Mouse (Mus musculus): Measurements from ENCODE around the gene Tdrd5. TPM values are rescaled to one million over a fixed set of nuclear protein-coding genes. Genes with fewer than 3 reads are reported as not detected.
"Not testable (repeated sequence)": the region's sequence is repeated elsewhere in the genome, so short reads cannot be mapped to it uniquely, and the experiment has no call there.

Gene Tdrd5
- 0.10 TPM in 1 of 2 replicates, not detected in the other for polyA plus RNA-seq (2016; fragmentation: Nextera tagmentation; extraction: Ambion mirVana)

GRCm38 (mm10) chr1:156302911-156303749, at the start of gene Tdrd5:
TSS of gene Tdrd5 (minus strand) at chr1:156303664.
- peak within 1 kb of the TSS; percentile 31; the same call in 1 of the 2 replicates for H3K27ac ChIP-seq
- H3K9me3 ChIP-seq (replicated peaks) = no peaks in the 10 kb centered on the region
- DNase-seq (ENCODE audit: low spot score) = peak; percentile 64
- no peaks in the 10 kb centered on the region for H3K36me3 ChIP-seq
- peaks cover 9% of the 10 kb centered on the region for H3K4me1 ChIP-seq
- H3K27me3 ChIP-seq (ENCODE audit: low read depth, poor library complexity, severe bottlenecking) = peaks cover 81% of the 10 kb centered on the region
- peak within 1 kb of the TSS; percentile 74 for H3K4me3 ChIP-seq
- under 1% methylated on average over 85 of the region's 85 CpGs for whole genome bisulfite sequencing

GRCm38 (mm10) chr1:156352466-156352865, 49.0 kb upstream of the Tdrd5 start:
- Histone ChIP-seq H3K4me3 (no peak overlapping the region), H3K27me3 (ENCODE audit: low read depth, poor library complexity, severe bottlenecking) (no peaks in the 10 kb centered on the region), H3K27ac (no peak overlapping the region), H3K4me1 (no peaks in the 10 kb centered on the region), H3K9me3 (replicated peaks) (no peaks in the 10 kb centered on the region), H3K36me3 (no peaks in the 10 kb centered on the region)
- WGBS = 88% methylated on average over 2 of the region's 2 CpGs
- DNase-seq (ENCODE audit: low spot score) = no peak

- Histone ChIP-seq H3K9me3 (replicated peaks) (no peaks in the 10 kb centered on the region), H3K36me3 (no peaks in the 10 kb centered on the region), H3K4me3 (no peak overlapping the region), H3K27ac (no peak overlapping the region), H3K4me1 (no peaks in the 10 kb centered on the region), H3K27me3 (ENCODE audit: low read depth, poor library complexity, severe bottlenecking) (no peaks in the 10 kb centered on the region)
- 88% methylated on average over 4 of the region's 4 CpGs for WGBS
- DNase-seq (ENCODE audit: low spot score) = no peak
Measured at GRCm38 (mm10) chr1:156350441-156350840, 47.0 kb upstream of the Tdrd5 start.

- Histone ChIP-seq H3K4me1 (no peaks in the 10 kb centered on the region), H3K9me3 (replicated peaks) (no peaks in the 10 kb centered on the region), H3K27ac (no peak overlapping the region), H3K36me3 (no peaks in the 10 kb centered on the region), H3K4me3 (no peak overlapping the region), H3K27me3 (ENCODE audit: low read depth, poor library complexity, severe bottlenecking) (no peaks in the 10 kb centered on the region)
- 83% methylated on average over 4 of the region's 4 CpGs for WGBS
- DNase-seq (ENCODE audit: low spot score) = no peak
Measured at GRCm38 (mm10) chr1:156349031-156349430, 45.6 kb upstream of the Tdrd5 start.

GRCm38 (mm10) chr1:156345633-156346032, 42.2 kb upstream of the Tdrd5 start:
- Histone ChIP-seq H3K4me1 (no peaks in the 10 kb centered on the region), H3K4me3 (no peak overlapping the region), H3K27ac (no peak overlapping the region), H3K27me3 (ENCODE audit: low read depth, poor library complexity, severe bottlenecking) (no peaks in the 10 kb centered on the region), H3K9me3 (replicated peaks) (no peaks in the 10 kb centered on the region), H3K36me3 (no peaks in the 10 kb centered on the region)
- WGBS = 92% methylated on average over 4 of the region's 4 CpGs
- DNase-seq (ENCODE audit: low spot score) = no peak

- Histone ChIP-seq H3K4me1 (no peaks in the 10 kb centered on the region), H3K27ac (no peak overlapping the region), H3K4me3 (no peak overlapping the region), H3K9me3 (replicated peaks) (no peaks in the 10 kb centered on the region), H3K36me3 (no peaks in the 10 kb centered on the region), H3K27me3 (ENCODE audit: low read depth, poor library complexity, severe bottlenecking) (no peaks in the 10 kb centered on the region)
- WGBS = 76% methylated on average over 4 of the region's 4 CpGs
- no peak for DNase-seq (ENCODE audit: low spot score)
Measured at GRCm38 (mm10) chr1:156344433-156344832, 41.0 kb upstream of the Tdrd5 start.

GRCm38 (mm10) chr1:156340847-156341246, 37.4 kb upstream of the Tdrd5 start:
- H3K36me3 ChIP-seq = no peaks in the 10 kb centered on the region
- DNase-seq (ENCODE audit: low spot score) = no peak
- H3K27ac ChIP-seq = no peak overlapping the region
- H3K9me3 ChIP-seq (replicated peaks) = no peaks in the 10 kb centered on the region
- no peak overlapping the region for H3K4me3 ChIP-seq
- no peaks in the 10 kb centered on the region for H3K27me3 ChIP-seq (ENCODE audit: low read depth, poor library complexity, severe bottlenecking)
- H3K4me1 ChIP-seq = no peaks in the 10 kb centered on the region
- WGBS = 66% methylated on average over 4 of the region's 4 CpGs

GRCm38 (mm10) chr1:156323126-156323525, 19.7 kb upstream of the Tdrd5 start:
- 90% methylated on average over 9 of the region's 9 CpGs for WGBS
- Histone ChIP-seq H3K27ac (no peak overlapping the region), H3K4me3 (no peak overlapping the region), H3K4me1 (no peaks in the 10 kb centered on the region), H3K9me3 (replicated peaks) (no peaks in the 10 kb centered on the region), H3K36me3 (no peaks in the 10 kb centered on the region), H3K27me3 (ENCODE audit: low read depth, poor library complexity, severe bottlenecking) (no peaks in the 10 kb centered on the region)
- no peak for DNase-seq (ENCODE audit: low spot score)

- Histone ChIP-seq H3K27me3 (ENCODE audit: low read depth, poor library complexity, severe bottlenecking) (peaks cover 75% of the 10 kb centered on the region), H3K4me1 (peaks cover 7% of the 10 kb centered on the region), H3K36me3 (no peaks in the 10 kb centered on the region), H3K4me3 (peak within 1 kb of the TSS; percentile 45), H3K9me3 (replicated peaks) (no peaks in the 10 kb centered on the region), H3K27ac (no peak within 1 kb of the TSS)
- peak; percentile 41 for DNase-seq (ENCODE audit: low spot score)
- WGBS = 2% methylated on average over 28 of the region's 29 CpGs
Measured at GRCm38 (mm10) chr1:156310630-156311029, 7.2 kb upstream of the Tdrd5 start, which contains the start of gene Nphs2. TSS of gene Nphs2 (plus strand) at chr1:156310727.

- Histone ChIP-seq H3K27me3 (ENCODE audit: low read depth, poor library complexity, severe bottlenecking) (peaks cover 96% of the 10 kb centered on the region), H3K27ac (no peak overlapping the region), H3K9me3 (replicated peaks) (no peaks in the 10 kb centered on the region), H3K4me3 (no peak overlapping the region), H3K36me3 (no peaks in the 10 kb centered on the region), H3K4me1 (peaks cover 8% of the 10 kb centered on the region)
- DNase-seq (ENCODE audit: low spot score) = no peak
- WGBS = 71% methylated on average over 1 of the region's 1 CpGs
Measured at GRCm38 (mm10) chr1:156308595-156308994, 5.1 kb upstream of the Tdrd5 start.

GRCm38 (mm10) chr1:156290016-156290415, 13.4 kb downstream of the Tdrd5 start:
- WGBS = 96% methylated on average over 6 of the region's 6 CpGs
- H3K27ac ChIP-seq = no peak overlapping the region
- H3K36me3 ChIP-seq = no peaks in the 10 kb centered on the region
- no peaks in the 10 kb centered on the region for H3K4me1 ChIP-seq
- no peak overlapping the region for H3K4me3 ChIP-seq
- no peaks in the 10 kb centered on the region for H3K27me3 ChIP-seq (ENCODE audit: low read depth, poor library complexity, severe bottlenecking)
- DNase-seq (ENCODE audit: low spot score) = no peak
- H3K9me3 ChIP-seq (replicated peaks) = no peaks in the 10 kb centered on the region

- not testable (repeated sequence) for H3K4me1 ChIP-seq; H3K27me3 ChIP-seq (ENCODE audit: low read depth, poor library complexity, severe bottlenecking); DNase-seq (ENCODE audit: low spot score); H3K36me3 ChIP-seq; H3K27ac ChIP-seq; H3K9me3 ChIP-seq (replicated peaks); H3K4me3 ChIP-seq
- 80% methylated on average over 10 of the region's 10 CpGs for WGBS
Measured at GRCm38 (mm10) chr1:156289222-156289587, 14.3 kb downstream of the Tdrd5 start.

GRCm38 (mm10) chr1:156288556-156289221, 14.8 kb downstream of the Tdrd5 start:
- WGBS = 84% methylated on average over 9 of the region's 9 CpGs
- H3K27ac ChIP-seq = no peak overlapping the region

More at GRCm38 (mm10) chr1:156288556-156289221, 14.8 kb downstream of the Tdrd5 start:
- Histone ChIP-seq H3K4me3 (no peak overlapping the region), H3K4me1 (no peaks in the 10 kb centered on the region), H3K27me3 (ENCODE audit: low read depth, poor library complexity, severe bottlenecking) (no peaks in the 10 kb centered on the region), H3K36me3 (no peaks in the 10 kb centered on the region), H3K9me3 (replicated peaks) (no peaks in the 10 kb centered on the region)
- no peak for DNase-seq (ENCODE audit: low spot score)
